25 mouse cellular contexts compared by ENCODE assay signal in genomic region chr16:71711879-71712278, GRCm38 (mm10).
DNase-seq lines count a peak whose midpoint lies in the region; ATAC-seq lines count a peak whose summit lies in the region.
"Had no signal": no experiment of that assay in that cellular context is flagged by ENCODE, and none has a peak within 500 bp of the region (broad histone marks: within the 10 kb centered on the region; RNA-seq: fewer than 3 reads in every experiment).

No protein-coding gene starts in this region.

- H3K27me3 ChIP-seq in forebrain, embryonic 12.5 days, result no peaks in the 10 kb centered on the region
- no peaks in the 10 kb centered on the region for H3K27me3 ChIP-seq in forebrain, embryonic 11.5 days (ENCODE audit: control insufficient read depth, insufficient read depth, low read length)
- H3K27me3 ChIP-seq in midbrain, embryonic 12.5 days, result no peaks in the 10 kb centered on the region
- no peaks in the 10 kb centered on the region for H3K27me3 ChIP-seq in midbrain, embryonic 16.5 days (ENCODE audit: control insufficient read depth, insufficient read depth, low read depth, low read length)
- no peaks in the 10 kb centered on the region for H3K27me3 ChIP-seq in forebrain, embryonic 15.5 days
- H3K27me3 ChIP-seq: embryonic facial prominence, embryonic 13.5 days; hindbrain, embryonic 13.5 days had no signal

- no peak overlapping the region for H3K4me2 ChIP-seq in forebrain, embryonic 12.5 days
- no peak overlapping the region for H3K4me2 ChIP-seq in forebrain, embryonic 11.5 days (ENCODE audit: low read depth, low read length, severe bottlenecking)
- H3K4me2 ChIP-seq in midbrain, embryonic 12.5 days (replicated peaks), result no peak overlapping the region
- no peak overlapping the region for H3K4me2 ChIP-seq in midbrain, embryonic 16.5 days (ENCODE audit: low read length)
- no peak overlapping the region for H3K4me2 ChIP-seq in forebrain, embryonic 15.5 days (replicated peaks)
- H3K4me2 ChIP-seq: embryonic facial prominence, embryonic 13.5 days; heart, embryonic 11.5 days; hindbrain, embryonic 13.5 days had no signal

- peak; percentile 81 for ATAC-seq in forebrain, embryonic 12.5 days (ENCODE audit: low FRiP score)
- no peak for ATAC-seq in forebrain, embryonic 11.5 days (replicated peaks; ENCODE audit: low FRiP score)
- ATAC-seq in midbrain, embryonic 12.5 days (ENCODE audit: low FRiP score, low read depth), result peak; percentile 47
- ATAC-seq in midbrain, embryonic 16.5 days, result no peak
- peak; percentile 74 for ATAC-seq in forebrain, embryonic 15.5 days (replicated peaks)
- ATAC-seq: activated CD4-positive, CD25-positive, alpha-beta regulatory T cell, adult 4 months; hindbrain, postnatal 0 days; inflammation-experienced regulatory T-cells, adult 6 months; intestine, embryonic 16.5 days had no signal

- H3K4me3 ChIP-seq in forebrain, embryonic 12.5 days (replicated peaks), result no peak overlapping the region
- no peak overlapping the region for H3K4me3 ChIP-seq in forebrain, embryonic 11.5 days (ENCODE audit: low read depth, low read length)
- no peak overlapping the region for H3K4me3 ChIP-seq in midbrain, embryonic 12.5 days
- H3K4me3 ChIP-seq in midbrain, embryonic 16.5 days (ENCODE audit: low read depth, low read length), result no peak overlapping the region
- H3K4me3 ChIP-seq in forebrain, embryonic 15.5 days, result no peak overlapping the region
- H3K4me3 ChIP-seq: embryonic facial prominence, embryonic 10.5 days; embryonic facial prominence, embryonic 13.5 days; erythroblast, embryonic 14.5 days; gastrocnemius, adult 2 months; hindbrain, embryonic 13.5 days had no signal

- H3K27ac ChIP-seq in forebrain, embryonic 12.5 days, result no peak overlapping the region
- H3K27ac ChIP-seq in forebrain, embryonic 11.5 days (ENCODE audit: low read depth, low read length), result no peak overlapping the region
- H3K27ac ChIP-seq in midbrain, embryonic 12.5 days (replicated peaks), result no peak overlapping the region
- H3K27ac ChIP-seq in midbrain, embryonic 16.5 days (ENCODE audit: low read length), result no peak overlapping the region
- no peak overlapping the region for H3K27ac ChIP-seq in forebrain, embryonic 15.5 days (replicated peaks)
- H3K27ac ChIP-seq: embryonic facial prominence, embryonic 10.5 days; embryonic facial prominence, embryonic 13.5 days; gastrocnemius, adult 2 months; hindbrain, embryonic 13.5 days; hindbrain, postnatal 0 days had no signal

- no peaks in the 10 kb centered on the region for H3K4me1 ChIP-seq in forebrain, embryonic 12.5 days
- H3K4me1 ChIP-seq in forebrain, embryonic 11.5 days (replicated peaks; ENCODE audit: control insufficient read depth, insufficient read depth, low read length), result no peaks in the 10 kb centered on the region
- H3K4me1 ChIP-seq in midbrain, embryonic 12.5 days, result no peaks in the 10 kb centered on the region
- H3K4me1 ChIP-seq in midbrain, embryonic 16.5 days (ENCODE audit: control insufficient read depth, insufficient read depth, low read length), result no peaks in the 10 kb centered on the region
- H3K4me1 ChIP-seq in forebrain, embryonic 15.5 days, result 0 out of 2 replicates have a peak, but pooled peaks cover 2% of the 10 kb centered on the region
- H3K4me1 ChIP-seq: embryonic facial prominence, embryonic 10.5 days; embryonic facial prominence, embryonic 13.5 days; hindbrain, embryonic 13.5 days had no signal

- no peak for DNase-seq in forebrain, embryonic 11.5 days (ENCODE audit: low spot score)
- no peak for DNase-seq in right cerebral cortex, postnatal 25 days
- DNase-seq in cerebellum, postnatal 25 days, result no peak
- DNase-seq: adrenal gland, adult 8-10 months; adrenal gland, postnatal 25 days; cerebellum, adult 18-20 months; cerebellum, adult 9-10 months; cerebellum, postnatal 14 days; embryo, embryonic 11 days; gastrocnemius, adult 2 months; gastrocnemius, postnatal 14 days; heart, adult 11 months had no signal

- H3K9ac ChIP-seq in forebrain, embryonic 12.5 days, result no peak overlapping the region
- H3K9ac ChIP-seq in forebrain, embryonic 11.5 days (ENCODE audit: low read length), result no peak overlapping the region
- H3K9ac ChIP-seq in midbrain, embryonic 12.5 days (replicated peaks), result no peak overlapping the region
- H3K9ac ChIP-seq in midbrain, embryonic 16.5 days (ENCODE audit: low read depth, low read length), result no peak overlapping the region
- no peak overlapping the region for H3K9ac ChIP-seq in forebrain, embryonic 15.5 days (replicated peaks)
- H3K9ac ChIP-seq: embryonic facial prominence, embryonic 13.5 days; hindbrain, embryonic 13.5 days had no signal

- H3K36me3 ChIP-seq in forebrain, embryonic 12.5 days (replicated peaks), result no peaks in the 10 kb centered on the region
- H3K36me3 ChIP-seq in forebrain, embryonic 11.5 days (ENCODE audit: control insufficient read depth, insufficient read depth, low read length), result no peaks in the 10 kb centered on the region
- H3K36me3 ChIP-seq in midbrain, embryonic 12.5 days, result no peaks in the 10 kb centered on the region
- H3K36me3 ChIP-seq in midbrain, embryonic 16.5 days (ENCODE audit: control insufficient read depth, insufficient read depth, low read length), result no peaks in the 10 kb centered on the region
- H3K36me3 ChIP-seq in forebrain, embryonic 15.5 days, result no peaks in the 10 kb centered on the region
- H3K36me3 ChIP-seq: embryonic facial prominence, embryonic 10.5 days; embryonic facial prominence, embryonic 13.5 days; hindbrain, embryonic 13.5 days had no signal

- no peaks in the 10 kb centered on the region for H3K9me3 ChIP-seq in forebrain, embryonic 12.5 days
- H3K9me3 ChIP-seq in forebrain, embryonic 11.5 days (ENCODE audit: control insufficient read depth, low read length), result no peaks in the 10 kb centered on the region
- no peaks in the 10 kb centered on the region for H3K9me3 ChIP-seq in midbrain, embryonic 12.5 days
- H3K9me3 ChIP-seq in midbrain, embryonic 16.5 days (replicated peaks; ENCODE audit: control insufficient read depth, low read length, poor library complexity, severe bottlenecking), result no peaks in the 10 kb centered on the region
- H3K9me3 ChIP-seq in forebrain, embryonic 15.5 days, result no peaks in the 10 kb centered on the region
- H3K9me3 ChIP-seq: embryonic facial prominence, embryonic 10.5 days; embryonic facial prominence, embryonic 13.5 days; hindbrain, embryonic 13.5 days had no signal

- 48% methylated on average over 2 of the region's 2 CpGs for WGBS in forebrain, embryonic 12.5 days
- WGBS in forebrain, embryonic 11.5 days, result 65% methylated on average over 2 of the region's 2 CpGs
- 67% methylated on average over 2 of the region's 2 CpGs for WGBS in midbrain, embryonic 12.5 days
- WGBS in midbrain, embryonic 16.5 days, result 49% methylated on average over 2 of the region's 2 CpGs
- WGBS in forebrain, embryonic 15.5 days, result 18% methylated on average over 2 of the region's 2 CpGs

Comparison
In these comparisons a context has a peak if more than half of its experiments do, and no peak if none do; other contexts are left out.
1. ATAC-seq: peak in forebrain, embryonic 12.5 days (single experiment), midbrain, embryonic 12.5 days (single experiment) and forebrain, embryonic 15.5 days (single experiment); none in forebrain, embryonic 11.5 days (single experiment) and midbrain, embryonic 16.5 days (single experiment).